Mouse (Mus musculus): ENCODE data around the gene Dmap1.

Gene Dmap1

DNA sequence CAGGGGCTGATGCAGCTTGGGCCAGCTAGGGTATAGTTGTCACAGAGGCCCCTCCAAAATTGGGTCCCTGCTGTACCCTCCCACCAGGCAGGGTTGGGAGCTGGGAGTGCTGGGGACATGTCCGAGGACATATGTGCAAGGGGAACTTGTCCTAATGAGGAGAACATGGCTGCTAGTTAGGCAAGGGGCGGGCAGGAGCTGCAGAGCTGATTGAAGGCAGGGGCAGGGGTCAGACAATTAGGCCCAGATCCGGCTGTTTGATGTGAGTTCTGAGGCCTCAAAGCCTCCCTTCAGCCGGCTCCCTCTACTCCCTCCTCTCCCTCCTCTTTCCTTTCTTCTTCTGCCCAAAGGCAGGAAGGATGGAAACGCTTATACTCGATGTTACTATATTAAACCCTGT is 25.1 kb downstream of the Dmap1 start:
- peak; percentile 74 for DNase-seq (ENCODE audit: low spot score)

DNA sequence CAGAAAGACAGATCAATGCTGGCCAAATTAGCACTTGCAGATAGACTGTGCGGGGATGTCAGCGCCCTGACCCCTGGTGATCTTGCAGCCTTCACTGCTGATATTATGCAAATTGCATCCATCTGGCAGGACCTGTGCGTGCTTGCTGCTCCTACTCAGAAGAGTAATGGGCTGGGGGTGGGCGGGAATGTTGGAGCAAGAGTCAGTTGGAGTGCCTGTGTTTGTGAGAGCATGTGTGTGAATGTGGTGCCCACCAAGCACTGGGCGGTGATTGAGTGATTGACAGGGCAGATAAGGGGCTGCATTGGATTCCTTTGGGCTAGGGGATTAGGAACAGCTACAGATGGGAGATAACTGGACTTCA is 26.6 kb downstream of the Dmap1 start:
- DNase-seq (ENCODE audit: low spot score), result peak; percentile 71

DNA sequence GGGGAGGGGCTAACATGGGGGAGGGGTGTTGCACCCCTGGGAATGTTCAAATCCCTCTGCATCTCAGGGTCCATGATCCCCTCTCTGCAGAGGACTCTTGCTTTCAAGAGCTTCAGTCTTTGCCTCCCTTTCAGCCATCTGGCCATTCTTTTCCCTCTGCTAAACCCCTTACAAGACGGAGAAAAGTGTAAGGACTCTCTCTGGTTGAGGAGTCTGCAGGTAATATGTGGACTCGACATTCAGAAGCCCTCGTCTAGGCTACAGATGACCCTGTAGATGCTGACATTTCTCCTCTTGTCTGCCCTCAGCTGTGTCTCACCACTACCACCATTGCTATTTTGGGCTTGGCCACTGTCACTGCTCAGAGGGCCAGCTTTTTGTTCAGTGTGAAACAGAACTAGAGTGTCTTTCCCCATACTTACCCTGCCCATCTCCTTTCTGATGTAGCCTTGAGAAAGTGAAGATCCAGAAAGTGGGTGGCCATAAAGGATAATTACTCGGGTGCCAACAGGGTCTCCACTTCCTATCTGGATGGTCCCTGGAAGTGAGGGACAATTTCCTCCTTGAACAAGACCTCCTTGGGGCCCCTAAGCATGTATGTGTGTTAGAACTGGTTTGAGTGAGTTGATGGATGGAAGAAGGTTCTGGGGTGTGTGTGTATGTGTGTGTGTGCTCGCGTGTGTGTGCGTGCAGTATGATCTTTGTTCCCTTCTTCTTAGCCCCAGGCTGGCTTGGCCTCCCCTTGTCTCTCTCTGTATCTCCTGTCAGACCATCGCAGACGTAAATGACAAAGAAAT is 27.2 kb downstream of the Dmap1 start:
- DNase-seq (ENCODE audit: low spot score), result no peak

DNA sequence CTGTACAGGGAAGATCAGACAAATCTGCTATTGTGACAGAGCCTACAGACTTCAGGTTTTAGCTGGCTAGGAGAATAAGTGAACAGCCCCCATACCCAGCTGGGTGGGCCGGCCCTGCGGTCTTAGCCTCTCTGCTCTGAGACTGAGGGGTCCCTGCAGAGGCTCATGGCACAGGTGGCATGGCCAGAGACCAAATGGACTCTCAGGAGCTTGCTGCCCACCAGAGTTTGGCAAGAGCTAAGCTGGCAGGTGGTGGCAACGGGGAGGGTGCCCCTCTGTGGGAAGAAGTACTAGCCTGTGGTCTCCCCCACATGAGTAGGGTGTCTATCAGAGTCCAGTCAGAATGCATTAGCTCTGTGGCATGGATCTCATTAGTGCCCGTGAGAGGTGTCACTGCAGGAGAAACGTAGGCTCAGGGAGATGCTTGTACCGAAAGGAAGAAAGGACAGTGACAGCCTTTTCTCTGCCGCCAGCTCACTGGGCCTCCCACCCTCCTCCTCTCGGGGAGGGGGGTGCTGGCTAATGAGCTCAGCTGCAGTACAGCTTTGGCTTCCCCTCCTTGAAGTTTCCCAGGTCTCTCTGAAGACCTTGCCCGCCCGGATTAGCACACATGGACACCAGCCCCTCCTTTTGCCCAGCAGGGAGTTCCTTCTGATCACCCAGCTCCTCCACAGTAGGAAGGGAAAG is 27.9 kb downstream of the Dmap1 start:
- peak; percentile 49 for DNase-seq (ENCODE audit: low spot score)

DNA sequence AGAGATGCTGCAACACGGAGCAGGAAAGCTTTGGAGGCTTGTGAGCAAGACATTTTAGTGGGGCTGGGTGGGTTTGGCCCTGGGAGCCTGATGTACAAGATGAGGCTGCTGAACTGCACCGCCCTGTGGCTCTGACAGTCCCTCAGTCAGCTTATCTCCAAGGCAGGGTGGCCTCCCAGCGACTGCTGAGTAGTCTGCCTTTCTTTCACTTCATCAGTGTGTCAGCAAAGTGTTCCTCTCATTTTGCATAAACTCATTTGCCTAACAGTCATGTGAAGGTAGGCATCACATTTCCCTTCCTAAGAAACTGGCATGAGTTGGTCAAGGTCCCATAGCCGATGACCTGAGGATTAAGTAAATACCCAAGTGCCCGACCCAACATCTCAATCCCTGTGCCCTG is 29.3 kb downstream of the Dmap1 start:
- DNase-seq (ENCODE audit: low spot score), result no peak

DNA sequence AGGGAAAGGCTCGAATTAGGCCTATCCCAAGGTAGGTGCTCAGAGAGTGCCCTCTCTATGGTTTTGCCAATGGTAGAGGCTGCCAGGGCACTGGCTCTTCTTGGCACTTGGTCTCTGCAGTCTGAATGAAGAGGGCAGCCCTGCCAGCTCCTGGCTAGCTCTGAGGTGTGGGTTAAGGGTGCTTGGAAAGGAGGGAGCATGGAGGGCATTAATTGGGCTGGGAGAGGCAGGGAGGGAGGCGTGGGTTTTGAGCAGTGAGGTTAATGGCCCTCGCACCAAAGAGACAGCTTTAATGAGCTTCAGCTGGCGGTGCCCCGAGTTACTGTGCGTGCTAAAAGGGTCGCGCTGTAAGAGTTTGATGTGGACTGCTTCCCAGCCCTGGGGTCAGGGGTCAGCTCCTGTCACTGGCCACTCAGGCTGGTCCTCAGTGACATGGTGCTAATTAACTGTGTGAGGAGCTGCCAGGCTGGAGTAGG is 30.4 kb downstream of the Dmap1 start:
- peak; percentile 70 for DNase-seq (ENCODE audit: low spot score)

DNA sequence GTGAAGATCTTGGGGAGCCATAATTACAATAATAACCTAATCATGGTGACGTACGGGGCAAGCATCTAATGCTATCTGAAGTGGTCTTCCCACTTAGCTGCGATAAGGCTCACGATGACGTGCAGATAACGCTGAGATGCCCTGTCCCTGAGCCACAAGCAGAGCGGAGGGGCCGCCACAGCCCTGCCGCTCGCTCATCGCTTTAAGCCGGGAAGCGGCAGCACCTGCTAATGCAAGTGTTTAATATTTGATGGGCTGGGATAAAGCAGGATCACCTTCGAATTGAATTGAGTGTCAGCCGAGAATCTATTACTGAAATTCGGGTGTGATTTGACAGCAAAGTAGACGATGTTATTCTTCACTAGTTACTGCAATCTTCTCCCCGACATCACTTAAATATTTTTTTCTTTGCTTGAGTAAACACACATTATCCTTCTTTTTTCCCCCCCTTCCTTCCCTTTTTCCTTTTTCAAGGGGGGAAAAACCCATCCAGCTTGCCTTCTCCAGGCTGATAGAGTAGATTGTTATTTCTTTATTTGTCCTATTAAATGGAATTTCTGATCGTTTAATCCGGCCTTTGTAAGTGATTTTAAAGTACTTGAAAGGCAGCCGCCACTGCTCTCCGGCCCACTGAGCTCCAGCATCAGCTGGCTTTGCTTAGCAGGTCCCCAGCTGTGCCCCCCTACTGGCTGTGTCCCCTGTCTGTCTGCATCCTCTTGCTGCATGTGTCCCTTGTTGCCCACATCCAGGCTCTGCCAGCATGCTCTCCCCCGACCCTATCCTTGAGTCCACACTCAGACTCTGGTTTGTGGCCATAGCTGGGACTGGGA is 34.9 kb downstream of the Dmap1 start:
- no peak for DNase-seq (ENCODE audit: low spot score)

DNA sequence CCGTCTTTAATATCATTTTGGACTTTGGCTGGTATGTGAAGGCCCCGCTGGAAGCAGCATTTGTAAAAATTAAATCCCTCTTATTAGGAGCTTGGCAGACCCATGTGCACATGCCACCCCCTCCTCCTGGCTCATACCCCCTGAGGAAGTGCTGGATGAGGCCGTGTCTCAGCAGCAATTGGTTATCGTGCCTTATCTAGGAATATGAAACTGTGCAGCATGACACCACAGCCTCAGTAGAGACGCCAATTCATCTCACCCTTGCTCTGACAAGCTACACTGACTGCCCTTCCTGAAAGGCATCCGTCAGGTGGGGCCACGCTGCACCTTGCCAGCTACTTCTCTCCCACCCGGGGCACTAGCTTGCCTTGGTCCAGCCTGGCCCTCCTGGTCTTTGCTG is 35.6 kb downstream of the Dmap1 start:
- DNase-seq (ENCODE audit: low spot score), result no peak

DNA sequence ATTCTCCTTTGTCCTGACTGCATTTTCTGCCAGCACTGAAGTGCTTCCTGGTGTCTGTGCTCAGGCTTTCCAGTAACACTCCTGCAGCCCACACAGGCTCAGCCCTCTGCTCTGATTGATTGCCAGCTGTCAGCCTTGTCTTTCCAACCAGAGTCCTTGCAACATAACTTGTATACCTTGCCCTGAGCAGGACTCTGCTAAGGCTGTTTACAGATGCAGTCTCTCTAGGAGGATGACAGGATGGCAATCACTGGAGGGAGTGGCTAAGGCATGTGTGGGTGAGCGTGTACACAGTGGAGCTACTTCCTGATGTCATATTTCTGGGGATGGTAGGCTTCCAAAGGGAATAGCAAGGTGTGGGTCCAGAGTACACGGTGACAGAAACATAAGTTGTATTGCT is 36.2 kb downstream of the Dmap1 start:
- no peak for DNase-seq (ENCODE audit: low spot score)

DNA sequence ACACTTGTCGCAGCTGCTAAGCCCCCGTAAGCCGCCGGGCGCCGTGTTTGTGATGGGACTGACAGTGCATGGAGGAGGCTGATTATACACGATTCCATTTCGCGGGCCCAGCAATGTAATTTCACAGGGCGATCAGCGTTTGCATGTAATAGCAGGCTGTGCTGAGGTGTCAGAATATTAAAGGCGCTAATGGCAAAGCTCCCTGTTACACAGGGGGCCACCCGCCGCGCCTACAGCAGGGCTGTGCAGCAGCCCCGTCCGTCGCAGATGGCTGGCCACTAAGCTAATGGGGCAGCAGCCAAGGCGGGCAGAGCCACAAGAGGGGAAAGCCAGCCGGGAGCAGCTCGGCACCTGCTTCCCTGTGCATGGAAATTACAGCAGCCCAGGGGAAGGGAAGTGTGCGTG is 37.0 kb downstream of the Dmap1 start:
- no peak for DNase-seq (ENCODE audit: low spot score)

DNA sequence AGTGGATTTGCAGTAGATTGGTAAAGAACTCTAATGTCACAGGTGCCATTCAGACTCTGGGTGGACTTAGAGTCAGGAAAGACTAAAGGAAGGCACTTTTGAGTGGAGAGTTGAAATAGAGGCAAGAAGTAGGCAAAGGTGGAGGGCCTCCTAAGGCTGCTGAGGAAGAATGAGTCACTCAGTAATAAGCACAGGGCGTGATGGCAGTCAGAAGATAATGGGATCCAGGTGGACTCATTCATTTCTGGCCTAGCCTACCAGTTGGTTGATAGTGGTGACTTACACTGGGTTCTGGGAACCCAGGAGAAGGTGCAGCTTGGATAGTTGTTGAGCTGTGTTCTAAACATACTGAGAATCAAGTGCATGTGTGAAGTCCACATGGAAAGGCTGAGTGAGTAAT is 40.3 kb downstream of the Dmap1 start:
- no peak for DNase-seq (ENCODE audit: low spot score)

DNA sequence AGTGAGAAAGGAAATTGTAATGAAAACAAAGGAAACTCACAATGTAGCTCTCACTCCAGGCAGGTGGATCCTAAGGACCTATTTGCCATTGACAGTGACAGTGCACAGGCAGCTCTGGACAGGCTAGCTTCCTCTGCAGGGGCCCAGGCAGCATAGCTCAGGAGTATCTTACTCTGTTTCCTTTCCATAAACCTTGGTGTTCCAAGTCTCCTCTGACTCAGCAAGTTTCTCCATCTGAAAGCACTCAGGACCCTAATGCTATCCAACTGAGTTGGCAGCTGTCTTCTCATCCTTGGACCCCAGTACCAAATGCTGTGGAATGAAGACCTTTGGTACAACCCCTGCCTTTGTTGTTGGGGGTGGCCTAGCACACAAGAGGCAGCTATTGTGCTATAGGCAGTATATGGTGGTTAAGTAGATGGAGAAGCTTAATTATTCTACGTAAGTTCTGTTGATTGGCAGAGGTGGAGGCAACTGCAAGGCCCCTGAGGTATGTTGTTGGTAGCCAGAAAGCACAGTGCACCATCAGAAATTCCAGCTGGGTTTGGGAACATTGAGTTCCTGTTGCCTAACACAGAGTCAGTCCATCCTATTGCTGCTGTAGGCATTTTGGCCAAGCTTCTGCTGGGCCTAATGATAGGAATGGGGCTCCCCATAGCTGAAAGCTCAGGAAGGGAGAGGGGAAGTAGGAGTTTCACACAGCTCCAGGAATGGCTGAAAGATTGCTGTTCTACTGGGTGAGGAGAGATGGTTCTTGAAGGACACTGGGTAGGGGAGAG is 41.0 kb downstream of the Dmap1 start:
- no peak for DNase-seq (ENCODE audit: low spot score)

DNA sequence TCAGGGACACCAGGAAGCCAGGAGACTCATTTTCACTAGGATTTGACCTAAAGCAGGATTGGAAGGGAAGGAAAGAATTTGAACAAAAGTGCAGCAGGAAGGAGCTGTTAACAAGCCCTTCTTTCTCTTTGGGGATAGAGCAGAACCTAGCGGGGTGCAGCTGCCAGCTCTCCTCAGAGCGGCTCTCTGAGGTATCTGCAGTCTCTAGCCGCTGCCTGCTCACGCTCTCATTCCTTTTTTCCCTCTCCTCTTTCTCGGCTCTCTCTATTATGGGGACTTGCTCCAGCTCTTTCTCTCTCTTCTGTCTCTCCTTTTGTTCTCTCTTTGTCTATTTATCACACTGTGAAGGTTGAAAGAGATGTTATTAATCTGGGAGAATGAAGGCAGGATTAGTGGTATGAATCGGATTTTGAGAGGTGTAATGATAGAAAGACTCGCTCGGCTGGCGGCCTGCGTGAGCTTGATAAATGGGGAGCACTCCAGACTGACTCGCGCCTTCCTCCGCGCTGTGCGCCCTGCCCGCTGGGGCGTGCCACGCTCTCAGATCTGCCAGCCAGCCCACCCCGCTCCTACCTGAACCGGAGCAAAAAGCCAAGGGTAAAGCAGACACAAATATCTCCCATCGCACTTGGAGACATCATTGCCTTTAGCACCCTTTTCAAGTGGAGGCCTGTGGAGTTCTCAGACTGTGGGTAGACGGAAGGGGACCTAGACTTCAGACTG is 45.0 kb downstream of the Dmap1 start:
- DNase-seq (ENCODE audit: low spot score), result no peak

DNA sequence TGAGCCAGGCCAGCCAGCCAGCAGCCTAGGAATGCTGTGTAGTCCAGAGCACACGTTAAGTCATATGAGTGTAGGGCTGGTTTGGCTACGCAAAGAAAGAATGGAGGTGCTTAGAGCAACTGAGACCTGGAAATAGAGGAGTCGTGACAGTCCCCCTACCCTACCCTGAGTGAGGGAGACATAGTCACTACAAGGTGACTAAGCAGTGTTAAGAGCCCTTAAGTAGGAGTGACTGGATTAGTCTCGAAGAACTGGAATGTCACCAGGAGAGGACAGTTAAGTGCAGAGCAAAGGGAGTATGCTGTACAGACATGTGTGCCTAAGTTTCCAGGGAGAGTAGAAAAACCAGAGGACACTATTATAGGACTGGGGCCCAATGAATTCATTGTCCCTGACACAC is 45.9 kb downstream of the Dmap1 start:
- no peak for DNase-seq (ENCODE audit: low spot score)

DNA sequence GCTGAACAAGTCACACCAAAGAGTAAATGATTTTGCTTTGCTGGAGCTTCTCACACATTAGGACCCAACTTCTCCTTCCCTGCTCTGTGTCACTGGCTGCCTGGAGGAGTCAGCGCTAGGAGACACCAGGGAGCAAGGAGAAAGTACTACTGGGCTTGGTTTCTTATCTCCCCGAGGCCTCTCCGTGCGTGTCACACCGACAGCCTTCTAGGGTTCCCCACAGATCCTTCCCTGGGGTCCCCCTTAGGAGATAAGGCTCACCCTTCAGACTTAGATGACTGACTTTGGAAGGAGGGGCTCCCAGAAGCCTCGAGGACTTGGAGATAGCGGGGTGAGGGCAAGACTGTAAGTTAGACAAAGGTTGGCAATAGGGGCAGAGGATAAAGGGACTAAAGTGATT is 47.4 kb downstream of the Dmap1 start:
- no peak for DNase-seq (ENCODE audit: low spot score)

DNA sequence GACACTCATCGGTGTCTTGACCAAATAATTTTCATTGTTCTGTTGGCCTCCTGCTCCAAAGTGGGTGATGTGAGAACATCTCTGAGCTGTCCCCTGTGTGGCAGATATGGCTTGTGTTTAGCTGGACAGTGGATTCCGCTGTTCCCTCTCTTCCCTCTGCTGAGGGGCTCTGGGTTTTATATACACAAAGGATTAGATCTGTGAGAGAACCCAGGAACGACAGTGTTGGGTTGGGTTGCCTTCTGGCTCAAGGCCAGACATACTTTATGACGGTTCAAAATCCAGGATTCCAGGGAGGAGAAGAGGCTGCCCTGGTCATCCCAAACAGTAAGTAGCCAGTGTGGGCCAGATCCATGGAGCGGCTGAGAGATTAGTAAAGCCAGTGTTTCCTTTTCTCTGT is 48.5 kb downstream of the Dmap1 start:
- no peak for DNase-seq (ENCODE audit: low spot score)

DNA sequence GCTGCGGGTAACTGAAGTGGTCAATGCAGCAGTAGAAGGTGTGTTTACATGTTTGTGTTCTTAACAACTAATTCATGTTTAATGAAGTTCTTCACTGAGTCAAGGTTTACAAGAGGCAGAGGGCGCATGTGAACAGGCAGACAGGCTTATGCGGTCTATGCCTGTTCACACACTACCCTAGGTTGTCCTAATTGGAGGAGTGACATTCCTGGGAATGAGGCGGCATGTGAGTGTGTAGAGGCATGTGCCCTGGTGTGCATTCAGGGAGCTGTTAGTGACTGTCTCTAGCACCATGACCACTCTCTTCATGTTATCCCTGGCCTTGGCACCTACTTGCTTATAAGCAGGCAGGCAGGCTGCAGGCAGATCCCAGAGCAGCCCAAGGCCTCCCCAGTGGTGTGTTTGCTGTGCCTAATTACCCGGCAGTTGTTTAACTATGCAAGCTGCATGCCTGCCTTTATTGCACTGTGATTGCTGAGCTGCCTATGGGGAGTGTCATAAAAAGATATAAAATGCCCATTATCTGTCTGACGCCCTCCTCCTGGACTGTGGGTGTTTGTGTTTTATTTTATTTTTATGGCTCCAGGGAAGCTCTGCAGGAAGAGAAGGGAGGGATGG is 51.9 kb downstream of the Dmap1 start:
- no peak for DNase-seq (ENCODE audit: low spot score)

DNA sequence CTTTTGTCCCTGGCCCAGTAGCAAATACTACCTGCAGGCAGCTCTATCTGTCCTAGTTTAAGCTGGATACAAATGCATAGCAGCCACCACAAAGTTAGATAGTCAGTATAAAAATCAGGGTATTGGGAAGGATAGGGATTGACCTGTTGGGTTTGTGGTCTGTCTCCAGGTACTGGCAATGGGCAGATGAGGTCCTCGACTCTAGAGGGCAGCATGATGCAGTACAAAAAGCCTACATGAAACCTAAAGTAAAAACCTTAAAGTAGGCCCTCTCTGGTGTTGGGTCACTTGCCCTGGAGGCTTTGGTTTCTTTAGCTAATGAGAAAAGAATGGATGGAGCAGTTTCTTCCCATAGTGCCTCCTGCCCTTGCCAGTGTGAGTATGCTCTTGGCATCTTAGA is 53.6 kb downstream of the Dmap1 start:
- DNase-seq (ENCODE audit: low spot score), result no peak

All from embryo, embryonic 10.5 days (tissue).